Mouse (Mus musculus) kidney, adult 11 months (tissue): ENCODE results near the gene Zfp697.
"Not testable (repeated sequence)": the region's sequence is repeated elsewhere in the genome, so short reads cannot be mapped to it uniquely, and the experiment has no call there.

Experiments
- DNase-seq: peaks from one replicate; pipeline ENCODE4 v3.0.0; 2022

Gene Zfp697

DNA sequence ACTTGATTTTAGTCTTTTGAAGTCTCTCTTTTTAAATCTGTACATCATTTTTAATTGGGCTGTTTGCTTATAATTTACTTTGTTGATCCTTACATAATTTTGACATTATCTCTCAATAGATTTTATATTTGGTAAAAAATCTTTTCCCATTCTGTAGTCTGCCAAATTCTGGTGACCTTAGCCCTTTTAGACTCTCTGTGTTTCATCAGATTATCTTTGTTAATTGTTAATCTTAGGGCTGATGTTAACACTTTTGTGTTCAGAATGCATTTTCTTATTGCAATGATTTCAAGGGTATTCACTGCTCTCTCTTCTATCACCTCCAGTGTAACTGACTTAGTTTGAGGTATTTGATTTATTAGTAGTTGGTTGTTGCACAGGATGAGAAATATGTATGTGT lies 338.5 kb downstream of the Zfp697 start:
- no peak for DNase-seq

DNA sequence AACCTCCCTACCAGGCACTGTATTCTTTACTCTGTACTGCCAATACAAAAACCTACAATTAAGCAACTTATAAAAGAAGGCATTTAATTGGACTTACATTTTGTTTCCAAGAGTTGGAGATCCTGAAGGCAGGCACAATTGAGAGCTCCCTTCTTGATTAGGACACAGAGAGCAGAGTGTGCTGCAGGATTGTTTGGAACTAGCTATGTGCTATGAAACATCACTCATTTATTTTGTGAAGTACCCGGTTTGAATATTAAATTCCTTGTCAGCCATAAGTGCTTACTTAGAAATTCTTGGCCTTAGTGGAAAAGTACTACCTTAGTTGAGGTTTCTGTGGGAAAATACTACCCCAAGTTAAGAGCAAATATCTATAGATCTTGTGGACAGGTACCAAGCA lies 342.1 kb downstream of the Zfp697 start, which contains the start of gene Hsd3b2:
Gene Hsd3b2 (minus strand): TSS at position 168 of the 400 bp plus-strand sequence.
- DNase-seq, result peak; percentile 27

DNA sequence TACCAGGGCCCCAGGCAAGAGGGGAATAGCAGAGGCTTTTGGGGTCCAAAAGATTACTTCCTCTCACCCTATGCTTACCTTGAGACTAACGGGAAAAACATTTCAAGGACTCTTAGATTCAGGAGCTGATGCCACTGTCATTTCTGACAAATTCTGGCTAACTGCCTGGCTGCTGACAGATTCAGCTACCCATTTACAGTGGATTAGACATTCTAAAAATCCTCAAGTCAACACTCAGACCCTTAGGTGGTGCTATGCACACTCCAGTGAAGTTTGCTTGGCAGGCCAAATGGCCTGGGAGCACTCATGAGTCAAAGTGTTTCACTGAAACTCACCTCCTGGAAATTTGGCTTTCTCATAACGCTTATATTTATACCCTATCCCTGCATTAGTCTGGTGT lies 344.0 kb downstream of the Zfp697 start:
- peak; percentile 71 for DNase-seq

DNA sequence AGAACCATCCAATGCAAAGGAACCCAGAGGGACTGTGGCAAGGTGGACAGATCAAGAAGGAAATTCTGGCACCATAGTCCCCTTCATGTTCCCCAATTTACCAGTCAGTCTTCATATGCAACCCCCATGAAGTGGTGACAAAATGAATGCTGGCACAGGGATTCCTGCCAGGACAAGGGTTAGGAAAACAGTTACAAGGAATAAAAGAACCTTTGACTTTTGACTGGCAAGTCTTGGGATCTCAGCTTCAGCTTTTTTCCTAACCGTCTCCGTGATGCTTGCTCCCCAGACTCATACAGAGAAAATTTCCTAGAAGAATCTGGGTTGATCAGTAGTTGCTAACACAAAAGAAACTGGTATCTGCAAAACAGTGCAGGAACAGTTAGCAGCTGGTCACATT lies 351.5 kb downstream of the Zfp697 start:
- DNase-seq, result no peak

DNA sequence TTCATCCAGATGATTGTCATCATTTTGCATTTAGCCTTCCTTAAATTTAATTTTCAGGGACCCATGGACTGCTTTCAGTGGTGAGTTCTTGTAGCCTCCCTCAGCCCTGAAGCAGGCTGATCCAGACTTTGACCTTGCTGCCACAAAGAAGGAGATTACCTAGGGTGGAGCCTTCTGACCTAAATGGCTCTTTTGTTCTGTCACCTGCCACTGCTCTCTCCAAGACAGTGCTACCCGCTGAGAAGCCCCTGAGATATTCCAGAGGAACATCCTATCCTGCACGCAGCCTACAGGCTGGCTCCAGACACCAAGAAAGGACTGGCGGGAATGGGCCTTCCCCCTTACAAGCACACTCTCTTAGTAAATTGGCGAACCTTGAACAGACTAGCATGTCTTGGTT lies 352.1 kb downstream of the Zfp697 start:
- no peak for DNase-seq

DNA sequence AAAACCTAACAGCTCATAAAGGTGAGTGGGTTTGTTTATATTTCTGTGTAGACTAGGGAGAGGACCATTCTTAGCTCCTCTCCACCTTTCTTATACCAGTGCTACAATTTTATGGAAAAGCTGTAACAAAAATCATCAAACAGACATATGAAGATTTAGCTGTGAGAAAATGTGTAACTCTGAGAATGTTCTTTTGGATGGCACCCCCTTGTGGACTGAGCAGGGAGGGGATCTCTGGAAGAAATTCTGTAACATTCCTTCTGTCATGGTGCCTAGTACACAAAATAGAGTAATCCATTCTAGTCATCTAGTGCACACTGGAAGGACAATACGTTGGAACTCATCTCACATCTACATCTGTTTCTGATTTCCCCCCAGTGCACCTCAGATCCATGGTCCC lies 358.8 kb downstream of the Zfp697 start:
- DNase-seq, result not testable (repeated sequence)

DNA sequence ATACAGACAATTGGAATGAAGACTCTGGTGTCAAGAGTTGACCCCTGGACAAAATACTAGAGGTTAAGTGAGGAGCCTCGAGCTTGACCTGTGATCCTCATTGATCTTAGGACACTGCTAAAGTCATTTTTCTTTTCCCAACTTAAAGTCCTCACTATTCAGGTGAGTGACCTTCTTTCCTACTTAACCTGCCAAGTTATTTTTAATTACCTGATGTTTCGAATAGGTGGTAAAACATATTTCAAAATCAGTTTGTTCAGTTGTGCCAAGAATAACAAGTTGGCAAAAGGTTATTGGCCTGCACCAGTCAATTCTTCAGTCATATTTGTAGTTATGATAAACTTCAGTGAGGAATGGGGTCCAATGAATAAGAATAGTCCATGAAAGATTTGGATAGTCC lies 369.9 kb downstream of the Zfp697 start:
- no peak for DNase-seq

DNA sequence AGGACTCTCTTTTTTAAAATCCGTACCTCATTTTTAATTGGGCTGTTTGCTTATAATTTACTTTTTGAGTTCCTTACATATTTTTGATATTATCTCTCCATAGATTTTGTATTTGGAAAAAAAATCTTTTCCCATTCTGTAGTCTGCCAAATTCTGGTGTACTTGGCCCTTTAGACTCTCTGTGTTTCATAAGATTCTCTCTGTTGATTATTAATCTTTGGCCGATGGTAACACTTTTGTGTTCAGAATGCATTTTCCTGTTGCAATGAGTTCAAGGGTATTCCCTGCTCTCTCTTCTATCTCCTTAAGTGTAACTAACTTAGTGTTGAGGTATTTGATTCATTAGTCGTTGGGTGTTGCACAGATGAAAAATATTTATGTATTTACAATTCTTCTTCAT lies 374.6 kb downstream of the Zfp697 start:
- no peak for DNase-seq

DNA sequence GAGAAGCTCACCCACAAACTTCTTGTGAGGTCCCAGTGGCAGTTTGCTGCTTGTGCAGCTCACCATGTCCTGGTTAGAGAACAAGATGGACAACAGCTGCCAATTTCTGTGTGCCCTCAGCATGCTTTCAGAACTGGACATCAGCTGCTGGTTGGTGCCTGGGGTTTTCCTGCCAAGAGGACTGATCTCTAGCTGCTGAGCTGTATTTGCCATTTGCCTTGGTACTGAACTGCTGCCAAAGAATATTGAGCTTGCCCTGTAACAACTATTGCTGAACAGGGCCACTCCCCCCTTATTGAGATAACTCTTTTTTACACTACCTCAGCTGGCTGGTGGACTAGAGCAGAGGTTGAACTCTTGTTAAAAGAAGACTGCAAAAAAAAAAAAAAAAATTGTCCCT lies 381.9 kb downstream of the Zfp697 start:
- no peak for DNase-seq

DNA sequence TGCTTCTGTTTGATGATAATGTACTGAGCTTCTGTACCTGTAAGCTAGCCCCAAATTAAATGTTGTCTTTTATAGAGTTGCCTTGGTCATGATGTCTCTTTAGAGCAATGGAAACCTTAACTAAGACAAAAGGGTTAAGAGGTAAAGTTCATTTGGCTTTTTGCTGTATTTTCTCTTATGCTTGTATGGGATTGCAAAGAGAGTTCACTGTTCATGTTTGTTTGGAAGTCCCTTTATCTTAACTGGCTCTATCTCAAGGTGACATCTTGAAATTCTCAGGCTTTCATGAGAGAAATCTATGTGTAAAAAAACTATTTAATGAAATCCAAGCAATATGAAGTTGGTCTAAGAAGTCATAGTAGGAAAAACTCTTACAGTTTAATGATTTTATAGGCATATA lies 398.7 kb downstream of the Zfp697 start:
- DNase-seq, result no peak

DNA sequence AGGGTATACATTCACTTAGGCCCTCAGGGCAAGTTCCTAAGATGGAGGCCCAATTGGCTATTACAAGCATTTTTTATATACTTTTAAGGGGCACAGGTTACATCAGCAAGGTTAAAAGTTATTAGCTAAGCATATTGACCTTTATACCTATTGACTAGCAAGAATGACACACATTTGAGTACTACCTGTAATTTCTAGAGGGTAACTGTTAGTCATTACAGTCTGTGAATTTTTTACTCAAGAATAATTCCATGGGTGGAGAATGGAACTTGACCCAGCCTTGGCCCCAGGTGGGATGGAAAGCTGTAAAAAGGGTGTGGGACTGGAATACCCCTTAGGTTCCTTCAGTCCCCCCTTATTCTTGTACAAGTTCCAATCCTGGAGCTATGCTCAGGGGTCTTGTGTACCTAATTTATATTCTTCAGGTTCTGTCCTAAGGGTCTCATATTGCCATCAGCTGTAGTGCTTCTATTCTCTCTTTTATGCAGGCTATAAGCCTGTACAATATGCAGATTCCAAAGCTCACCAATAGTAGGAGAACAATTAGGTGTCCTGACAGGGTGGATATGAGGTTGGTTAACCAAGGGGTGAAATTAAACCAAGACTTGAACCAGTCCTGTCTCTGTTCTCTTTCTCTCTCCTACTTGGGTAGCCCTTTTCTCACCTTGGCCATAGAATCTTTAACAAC lies 400.1 kb downstream of the Zfp697 start:
- DNase-seq, result no peak

DNA sequence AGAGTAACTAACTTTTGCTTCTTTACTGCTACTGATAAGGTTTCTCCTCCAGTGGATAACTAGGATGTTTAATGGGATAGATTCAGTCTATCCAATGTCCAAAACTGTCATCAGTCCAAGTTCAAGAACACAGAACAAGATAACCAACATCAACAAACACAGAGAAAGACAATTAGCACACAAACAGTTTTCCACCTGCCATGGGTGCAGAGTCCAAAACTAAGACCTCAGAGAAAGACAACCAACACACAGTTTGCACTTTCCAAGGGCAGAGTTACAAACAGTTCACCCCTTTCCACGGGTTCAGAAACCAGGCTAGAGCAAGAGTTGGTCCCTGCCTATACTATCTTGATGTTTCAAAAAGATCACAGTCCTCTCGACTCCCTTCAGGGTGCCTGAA lies 404.3 kb downstream of the Zfp697 start:
- no peak for DNase-seq
